Mouse (Mus musculus) c-Kit-positive CD71-positive TER-119-negative erythroid progenitor cells, embryonic 14.5 days (primary cell): ENCODE results near the gene Elovl6.

Experiments used
- DNase-seq: peaks from one replicate; pipeline ENCODE4 v3.0.0-alpha.2; 2013; ENCODE audit warnings: low read depth

Elovl6 gene

GRCm38 (mm10) chr3:129541456-129541855, 9.3 kb downstream of the Elovl6 start:
- no peak for DNase-seq

- DNase-seq = no peak
Observed at GRCm38 (mm10) chr3:129543376-129543775, 11.2 kb downstream of the Elovl6 start.

DNA sequence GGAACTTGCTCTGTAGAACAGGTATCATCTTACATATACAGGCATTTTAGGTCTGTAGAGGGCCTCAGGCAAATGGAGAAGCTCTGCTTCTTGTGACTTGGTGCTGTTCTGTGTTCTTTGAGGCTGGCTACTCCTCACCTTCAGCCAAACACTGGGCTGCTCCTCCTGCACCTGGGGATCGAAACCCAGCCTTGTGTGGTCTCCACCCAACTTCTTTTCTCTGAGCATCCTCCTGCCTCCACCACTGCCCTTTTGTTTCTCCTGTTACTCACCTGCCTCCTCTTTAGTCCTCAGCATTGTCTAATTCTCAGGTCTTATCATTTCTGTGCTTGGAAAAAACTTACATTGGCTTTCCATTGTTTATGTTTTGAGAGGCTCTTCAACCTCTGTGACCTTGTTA, 12.1 kb downstream of the Elovl6 start:
- no peak for DNase-seq

GRCm38 (mm10) chr3:129545228-129545627, 13.1 kb downstream of the Elovl6 start:
- no peak for DNase-seq

DNA sequence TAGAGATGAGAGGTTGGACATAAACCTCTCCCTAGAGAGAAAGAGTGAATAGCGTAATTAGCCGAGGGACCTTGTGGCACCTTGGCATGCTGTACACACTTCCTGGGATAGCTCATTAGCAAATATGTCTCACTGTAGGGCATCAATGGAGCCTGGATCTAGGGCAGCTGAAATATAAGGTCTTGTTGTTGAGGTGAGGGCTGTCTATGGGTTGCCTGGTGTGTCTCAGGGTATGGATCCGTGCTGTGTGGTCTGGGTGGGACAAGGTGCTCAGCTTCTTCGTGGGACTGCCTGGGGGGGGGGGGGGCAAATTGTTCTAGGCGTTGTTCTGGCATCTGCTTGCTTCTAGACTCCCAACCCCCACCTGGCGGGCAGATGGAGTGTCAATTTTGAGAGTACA, 13.6 kb downstream of the Elovl6 start:
- DNase-seq = no peak

DNA sequence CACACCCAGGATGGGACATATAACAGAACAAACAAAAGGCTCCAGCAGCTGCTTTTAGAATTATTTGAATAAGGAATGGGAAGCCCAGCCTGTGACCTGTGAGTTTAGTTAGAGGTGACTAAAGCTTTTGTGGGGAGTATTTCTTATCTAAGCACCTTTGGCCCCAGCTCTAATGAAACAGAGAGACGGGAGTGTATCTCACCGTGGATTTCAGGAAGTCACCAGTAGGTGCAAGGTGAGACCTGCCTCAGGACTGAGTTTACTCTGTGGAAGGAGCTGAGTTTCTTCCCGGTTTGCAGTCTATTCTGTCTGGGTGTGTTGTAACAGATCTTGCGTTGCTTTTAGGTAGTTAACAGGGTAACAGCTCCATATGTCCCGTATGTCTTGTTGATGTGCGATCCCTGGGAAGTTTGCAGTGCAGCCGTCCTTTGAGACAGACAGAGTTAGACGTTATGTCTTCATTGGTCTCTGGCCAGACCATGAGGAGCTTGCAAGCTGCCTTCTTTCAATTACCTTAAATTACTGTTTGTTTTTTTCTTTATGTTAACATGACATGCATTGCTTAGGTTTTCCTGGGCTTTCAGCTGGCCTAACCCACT, 15.8 kb downstream of the Elovl6 start:
- no peak for DNase-seq

GRCm38 (mm10) chr3:129548760-129549159, 16.6 kb downstream of the Elovl6 start:
- DNase-seq = no peak

DNA sequence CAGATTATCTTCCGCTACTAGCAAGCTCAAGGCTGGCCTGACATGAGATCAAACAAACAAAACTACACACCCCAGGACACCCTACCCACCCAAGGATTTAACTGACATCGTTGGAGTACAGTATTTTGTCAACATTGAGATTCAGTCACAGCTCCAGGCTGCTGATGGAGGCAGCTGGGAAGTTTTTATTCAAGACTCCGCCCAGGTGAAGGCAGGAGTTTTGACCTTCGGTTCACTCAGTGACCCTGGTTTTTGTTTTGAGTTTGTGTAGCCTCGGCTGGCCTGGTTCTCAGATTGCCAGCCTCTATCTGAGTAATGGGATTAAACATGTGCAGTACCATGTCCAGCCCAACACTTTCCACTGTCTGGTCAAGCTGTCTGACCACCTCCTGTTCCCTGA, 17.4 kb downstream of the Elovl6 start:
- no peak for DNase-seq

DNA sequence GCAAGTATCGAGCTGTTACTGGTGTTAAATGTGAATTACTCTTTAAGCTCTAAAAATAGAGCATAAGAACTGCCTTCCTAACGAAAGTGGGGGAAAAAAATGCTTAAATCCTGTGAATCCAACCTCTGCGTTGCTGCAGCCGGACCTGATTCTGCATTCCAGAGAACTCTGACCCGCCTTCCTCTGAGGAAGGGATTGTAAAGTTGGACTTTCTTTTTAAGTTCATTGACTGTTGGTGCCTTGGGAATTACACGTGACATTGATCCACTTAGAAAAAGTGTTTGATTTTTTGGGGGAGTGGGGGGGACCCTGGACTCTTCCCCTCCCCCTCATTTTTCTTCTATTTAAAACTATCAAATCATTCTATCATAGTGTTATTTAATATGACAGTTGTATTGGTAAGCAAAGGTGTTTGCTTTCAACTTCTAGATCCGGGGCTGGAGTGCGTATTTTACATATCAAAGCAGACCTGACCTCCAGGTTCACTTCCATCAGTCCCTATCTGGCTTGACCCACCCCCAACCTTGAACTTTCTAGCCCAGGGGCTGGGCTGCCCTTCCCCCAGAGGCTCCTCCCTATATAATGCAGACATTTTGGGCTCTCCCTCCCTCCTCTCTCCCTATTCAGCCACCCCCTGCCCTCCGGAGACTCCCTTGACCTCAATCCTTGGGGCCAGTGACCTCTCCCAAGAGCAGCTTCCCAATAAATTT, 19.6 kb downstream of the Elovl6 start:
- DNase-seq = no peak

GRCm38 (mm10) chr3:129552370-129552769, 20.2 kb downstream of the Elovl6 start:
- no peak for DNase-seq

DNA sequence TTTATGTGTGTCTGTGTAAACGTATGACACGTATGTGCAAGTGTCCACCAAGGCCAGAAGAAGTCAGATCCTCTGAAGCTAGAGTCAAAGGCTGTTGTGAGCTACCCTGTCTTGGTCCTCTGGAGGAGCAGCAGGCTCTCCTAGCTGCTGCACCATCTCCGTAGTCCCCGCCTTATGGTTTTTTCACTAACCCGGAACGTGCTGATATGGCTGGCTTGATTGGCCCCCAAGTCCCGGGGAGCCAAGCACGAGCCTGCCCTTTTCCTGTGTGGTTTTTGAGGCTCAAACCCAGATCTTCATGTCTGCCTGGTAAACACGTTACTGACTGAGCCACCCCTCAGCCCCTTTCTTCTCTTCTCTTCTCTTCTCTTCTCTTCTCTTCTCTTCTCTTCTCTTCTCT, 21.0 kb downstream of the Elovl6 start:
- DNase-seq = no peak

DNA sequence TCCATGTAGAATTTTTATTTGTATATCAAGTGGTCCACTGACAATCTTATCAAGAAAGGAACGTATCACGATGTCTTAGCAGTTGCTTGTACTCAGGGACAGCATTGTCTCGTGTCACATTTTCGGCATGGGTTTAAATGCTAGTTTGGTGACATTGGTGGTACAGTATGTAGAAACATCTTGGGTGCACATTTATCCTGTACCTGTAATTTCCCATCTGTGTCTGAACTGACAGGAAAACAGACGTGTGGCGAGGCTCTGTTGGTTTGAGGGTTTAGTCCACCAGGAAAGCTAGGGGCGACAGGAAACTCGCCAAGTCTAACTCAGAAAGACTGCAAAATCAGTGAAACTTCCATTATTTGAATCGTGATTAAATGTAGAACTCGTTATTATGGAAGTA, 21.5 kb downstream of the Elovl6 start:
- DNase-seq = no peak

DNA sequence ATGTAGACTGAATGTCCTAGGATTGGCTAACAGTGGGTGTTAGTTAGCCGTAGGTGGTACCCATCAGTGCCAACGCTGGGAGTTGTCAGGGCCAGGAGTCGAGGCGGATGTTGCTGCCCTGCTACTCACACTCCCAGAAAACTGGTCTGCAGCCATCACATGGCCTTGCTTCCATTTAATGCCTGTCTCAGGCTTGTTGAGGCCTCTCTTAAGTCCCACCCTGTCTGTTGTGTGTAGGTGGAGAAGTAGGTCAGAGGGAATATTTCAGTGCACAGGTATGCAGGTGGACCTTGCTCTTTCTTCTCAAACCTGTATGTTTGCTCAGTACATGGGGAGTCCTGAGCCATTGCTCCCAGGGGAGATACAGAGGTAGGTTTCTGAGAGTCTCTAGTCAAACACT, 22.3 kb downstream of the Elovl6 start:
- DNase-seq = no peak

DNA sequence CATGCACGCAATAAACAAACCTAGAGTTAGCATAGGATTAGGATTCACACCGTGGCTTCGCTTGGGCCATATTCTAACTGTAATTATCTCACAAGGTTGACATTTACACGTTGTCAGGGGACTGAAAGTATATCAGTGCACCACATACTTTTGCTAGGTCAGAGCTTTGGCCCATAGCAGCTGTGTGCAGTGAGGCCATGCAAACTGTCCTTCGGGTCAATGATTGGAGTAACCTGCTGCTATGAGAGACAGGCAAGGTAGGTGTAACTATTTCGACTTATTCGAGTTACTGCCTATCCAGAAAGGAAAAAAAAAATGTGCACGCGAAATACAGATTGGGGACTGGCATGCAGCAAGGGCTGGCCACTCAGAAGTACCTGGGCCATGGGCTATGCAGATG, 24.9 kb downstream of the Elovl6 start:
- no peak for DNase-seq

DNA sequence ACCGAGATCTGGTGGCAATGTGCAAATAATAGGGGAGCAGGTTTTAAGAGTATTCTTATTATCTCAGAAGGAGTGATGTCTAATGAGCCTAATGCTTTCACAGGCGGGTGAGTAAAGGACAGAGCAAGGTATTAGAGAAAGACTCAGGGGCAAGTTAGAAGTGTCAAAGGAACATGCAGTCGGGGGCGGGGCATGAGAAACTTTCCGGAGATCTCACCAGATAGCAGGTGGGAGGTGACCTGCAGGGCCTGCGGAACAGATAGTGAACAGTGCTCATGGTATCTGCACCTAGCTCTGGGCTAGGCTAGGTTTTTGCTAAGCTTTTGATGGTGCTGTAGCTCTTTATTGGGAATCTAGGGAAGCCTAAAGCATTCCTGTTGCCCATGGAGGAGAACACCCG, 25.4 kb downstream of the Elovl6 start:
- DNase-seq = no peak

DNA sequence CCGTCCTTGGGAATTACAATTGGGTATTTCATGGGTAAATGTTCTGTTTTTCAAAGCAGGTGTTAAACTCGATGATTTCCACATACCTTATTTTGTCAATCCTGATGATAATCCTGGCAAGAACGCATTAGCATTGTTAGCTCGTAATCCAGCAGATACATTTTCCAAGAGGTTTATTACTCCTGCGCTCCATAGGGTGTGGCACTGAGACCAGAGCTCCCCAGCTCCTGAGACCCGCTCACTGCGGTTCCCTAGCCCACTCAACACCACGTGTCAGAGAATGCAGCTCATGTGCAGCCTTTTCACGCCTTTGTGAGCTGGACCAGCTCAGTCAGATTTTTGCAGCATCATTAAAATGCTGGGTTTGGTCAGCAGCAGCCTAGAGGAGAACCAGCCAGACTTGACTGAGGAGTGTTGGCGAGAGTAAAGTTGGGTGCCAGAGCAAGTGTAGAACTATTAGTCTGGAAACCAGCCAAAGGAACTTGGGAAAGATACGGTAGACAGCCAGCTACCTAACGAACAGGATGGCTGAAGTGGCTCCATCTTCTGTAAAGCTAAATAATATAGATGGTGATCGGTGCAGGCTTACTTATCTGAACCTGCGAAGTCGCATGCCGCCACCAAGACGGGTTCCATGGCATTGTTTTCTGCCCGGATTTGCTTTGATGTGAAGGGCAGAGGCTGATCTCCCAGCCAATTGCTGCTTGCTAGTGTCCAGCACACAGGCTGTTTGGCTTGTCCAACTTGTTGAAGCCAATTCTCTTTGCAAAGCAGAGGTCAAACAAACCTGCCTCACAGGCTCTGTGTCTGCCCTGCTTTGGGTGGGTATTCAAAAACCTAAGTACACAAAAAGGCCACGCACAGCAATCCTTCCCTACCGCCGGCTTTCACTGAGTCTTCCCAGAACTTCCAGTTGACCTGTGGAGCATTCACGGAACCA, 26.1 kb downstream of the Elovl6 start:
- DNase-seq = no peak

GRCm38 (mm10) chr3:129560068-129560467, 27.9 kb downstream of the Elovl6 start:
- DNase-seq = no peak

DNA sequence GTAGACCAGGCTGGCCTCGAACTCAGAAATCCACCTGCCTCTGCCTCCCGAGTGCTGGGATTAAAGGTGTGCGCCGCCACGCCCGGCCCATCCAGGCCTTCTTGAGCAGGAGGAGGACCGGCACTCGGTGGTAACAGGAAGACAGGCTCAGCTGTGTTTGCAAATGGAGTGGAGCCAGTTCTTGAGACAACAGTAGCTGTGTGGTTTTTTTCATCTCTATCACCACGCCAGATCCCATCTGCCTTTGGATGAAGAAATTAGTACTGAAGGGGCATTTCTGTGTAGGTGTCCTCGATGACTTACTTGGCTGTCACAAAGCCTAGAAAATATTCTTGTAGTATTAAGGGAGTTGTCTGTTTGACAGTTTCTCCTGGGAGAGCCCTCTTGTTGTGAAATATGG, 28.9 kb downstream of the Elovl6 start:
- DNase-seq = no peak

DNA sequence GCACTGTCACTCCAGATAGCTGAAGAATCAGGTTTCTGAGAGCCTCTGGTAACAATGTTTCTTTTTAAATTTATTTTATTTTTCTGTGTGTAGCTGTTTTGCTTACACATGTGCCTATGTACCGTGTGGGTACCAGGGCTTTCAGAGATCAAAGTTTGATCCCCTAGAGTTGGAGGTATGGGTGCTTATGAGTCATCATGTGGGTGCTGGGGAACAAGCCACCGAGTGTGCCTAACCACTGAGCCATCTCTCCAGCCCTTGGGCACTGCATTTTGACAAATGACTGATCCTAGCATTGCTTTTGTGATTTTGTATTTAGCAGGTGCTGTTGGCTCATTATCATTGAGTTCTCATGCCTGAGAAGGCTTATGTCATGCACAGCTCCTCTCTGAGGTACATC, 29.7 kb downstream of the Elovl6 start:
- DNase-seq = no peak

- DNase-seq = no peak
Observed at GRCm38 (mm10) chr3:129562411-129562810, 30.3 kb downstream of the Elovl6 start.

GRCm38 (mm10) chr3:129563807-129564206, 31.7 kb downstream of the Elovl6 start:
- DNase-seq = no peak

DNA sequence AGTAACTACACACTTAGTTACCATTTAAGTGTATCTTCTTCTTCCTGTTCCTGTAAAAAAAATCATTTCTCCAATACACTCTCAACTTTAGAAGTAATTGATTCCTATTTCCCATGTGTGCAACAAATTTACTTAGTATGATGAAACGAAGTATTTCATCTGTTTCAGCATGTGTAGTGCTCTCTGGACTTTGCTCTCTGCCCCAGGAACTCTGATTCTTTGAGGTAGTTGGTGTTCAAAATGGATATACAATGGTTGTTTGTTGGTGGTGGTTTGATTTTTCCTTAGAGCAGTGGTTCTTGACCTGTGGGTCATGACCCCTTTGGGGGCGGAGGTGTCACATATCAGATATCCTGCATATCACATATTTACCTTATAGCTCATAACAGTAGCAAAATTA, 32.7 kb downstream of the Elovl6 start:
- DNase-seq = no peak

GRCm38 (mm10) chr3:129565458-129565857, 33.3 kb downstream of the Elovl6 start:
- DNase-seq = peak; percentile 21
